Mouse (Mus musculus) neural tube, embryonic 14.5 days (tissue): ENCODE results near the gene Myo1h. TPM values are rescaled to one million over a fixed set of nuclear protein-coding genes. Genes with fewer than 3 reads are reported as not detected.
A peak's percentile ranks its signal among the peaks of the same experiment; 100 is the strongest.

Source experiments
- ATAC-seq: fragments of 200-750 bp; cut with Nextera tagmentation; 2 replicates; pipeline ENCODE4 v1.8.0; 2017; ENCODE audit warnings: low read depth, mild to moderate bottlenecking, moderate TSS enrichment, moderate library complexity
- H3K27ac ChIP-seq: fragments of 300-500 bp; sonication (generic); 2 replicates; pipeline ENCODE4 v1.5.1; 2014; ENCODE audit warnings: low read depth, mild to moderate bottlenecking, control low read depth, low read length, moderate library complexity, mixed read lengths
- H3K27me3 ChIP-seq: fragments of 300-500 bp; sonication (generic); 2 replicates; pipeline ENCODE4 v1.6.1; 2014; ENCODE audit warnings: low read length; ENCODE audit not compliant: control insufficient read depth, insufficient read depth
- H3K36me3 ChIP-seq: fragments of 300-500 bp; sonication (generic); 2 replicates; pipeline ENCODE4 v1.6.1; 2014; ENCODE audit warnings: low read length, mixed read lengths; ENCODE audit not compliant: control insufficient read depth, insufficient read depth
- H3K4me1 ChIP-seq: fragments of 300-500 bp; sonication (generic); 2 replicates; pipeline ENCODE4 v1.6.1; 2014; ENCODE audit warnings: low read length; ENCODE audit not compliant: control insufficient read depth, insufficient read depth
- H3K4me2 ChIP-seq: fragments of 300-500 bp; sonication (generic); 2 replicates; pipeline ENCODE4 v1.6.1; 2014; ENCODE audit warnings: mild to moderate bottlenecking, low read depth, low read length, control low read depth
- H3K4me3 ChIP-seq: fragments of 300-500 bp; sonication (generic); 2 replicates; pipeline ENCODE4 v1.5.1; 2014; ENCODE audit warnings: low read depth, low read length, control low read depth, mixed read lengths
- H3K9ac ChIP-seq: fragments of 300-500 bp; sonication (generic); replicated peaks from 2 replicates; pipeline ENCODE4 v1.6.1; 2014; ENCODE audit warnings: low read depth, mild to moderate bottlenecking, control low read depth, low read length, mixed read lengths
- H3K9me3 ChIP-seq: fragments of 300-500 bp; sonication (generic); 2 replicates; pipeline ENCODE4 v1.6.1; 2016; ENCODE audit warnings: low read length; ENCODE audit not compliant: control insufficient read depth
- WGBS: fragments of 180-500 bp; shearing (Covaris S2); extraction: QIAGEN DNeasy Blood & Tissue Kit; methylation state at CpG from one replicate; pipeline ENCODE4 v1.1.7; 2014; 5-methylcytosine and 5-hydroxymethylcytosine counted together
- polyA plus RNA-seq: library from polyadenylated mRNA; unstranded; fragments of >200 nt; fragmentation: Nextera tagmentation; extraction: Ambion mirVana; gene quantifications from 2 replicates; pipeline ENCODE4 v1.2.1, GENCODE M21; 2014

Myo1h gene
- polyA plus RNA-seq, 1 experiment from 2014 or later = 0.75 TPM

GRCm38 (mm10) chr5:114343612-114344011 lies 54.6 kb downstream of the Myo1h start:
- 86% methylated on average over 7 of the region's 7 CpGs for WGBS
- no peak overlapping the region for H3K4me2 ChIP-seq
- no peaks in the 10 kb centered on the region for H3K4me1 ChIP-seq
- ATAC-seq = no peak
- no peaks in the 10 kb centered on the region for H3K27me3 ChIP-seq
- H3K36me3 ChIP-seq = no peaks in the 10 kb centered on the region
- no peak overlapping the region for H3K4me3 ChIP-seq
- H3K9me3 ChIP-seq = no peaks in the 10 kb centered on the region
- no peak overlapping the region for H3K9ac ChIP-seq
- no peak overlapping the region for H3K27ac ChIP-seq

DNA sequence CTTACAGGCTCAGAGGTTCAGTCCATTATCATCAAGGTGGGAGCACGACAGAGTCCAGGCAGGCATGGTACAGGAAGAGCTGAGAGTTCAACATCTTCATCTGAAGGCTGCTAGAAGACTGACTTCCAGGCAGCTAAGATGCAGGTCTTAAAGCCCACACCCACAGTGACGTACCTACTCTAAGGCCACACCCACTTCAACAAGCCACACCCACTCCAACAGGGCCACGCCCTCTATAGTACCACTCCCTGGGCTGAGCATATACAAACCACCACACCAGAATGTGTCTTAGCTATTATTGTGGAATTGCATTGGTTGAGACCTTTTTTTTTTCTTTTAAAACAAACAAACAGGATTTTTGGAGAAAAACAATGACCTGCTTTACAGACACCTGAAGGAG lies 56.6 kb downstream of the Myo1h start:
- Histone ChIP-seq H3K4me1 (no peaks in the 10 kb centered on the region), H3K4me2 (no peak overlapping the region), H3K27me3 (no peaks in the 10 kb centered on the region), H3K9me3 (no peaks in the 10 kb centered on the region), H3K36me3 (no peaks in the 10 kb centered on the region), H3K9ac (no peak overlapping the region), H3K27ac (no peak overlapping the region), H3K4me3 (no peak overlapping the region)
- 64% methylated on average over 3 of the region's 3 CpGs for WGBS
- no peak for ATAC-seq

- no peaks in the 10 kb centered on the region for H3K27me3 ChIP-seq
- H3K36me3 ChIP-seq = no peaks in the 10 kb centered on the region
- H3K27ac ChIP-seq = no peak overlapping the region
- ATAC-seq = no peak
- no peak overlapping the region for H3K4me3 ChIP-seq
- H3K4me2 ChIP-seq = no peak overlapping the region
- no peak overlapping the region for H3K9ac ChIP-seq
- no peaks in the 10 kb centered on the region for H3K9me3 ChIP-seq
- H3K4me1 ChIP-seq = no peaks in the 10 kb centered on the region
- WGBS = 82% methylated on average over 10 of the region's 10 CpGs
Observed at GRCm38 (mm10) chr5:114347005-114347404, 58.0 kb downstream of the Myo1h start.

- H3K36me3 ChIP-seq = no peaks in the 10 kb centered on the region
- no peak for ATAC-seq
- no peaks in the 10 kb centered on the region for H3K4me1 ChIP-seq
- 66% methylated on average over 10 of the region's 10 CpGs for WGBS
- H3K27ac ChIP-seq = no peak overlapping the region
- H3K9me3 ChIP-seq = no peaks in the 10 kb centered on the region
- H3K4me3 ChIP-seq = no peak overlapping the region
- H3K27me3 ChIP-seq = no peaks in the 10 kb centered on the region
- H3K9ac ChIP-seq = no peak overlapping the region
- no peak overlapping the region for H3K4me2 ChIP-seq
Observed at GRCm38 (mm10) chr5:114351490-114351889, 62.5 kb downstream of the Myo1h start.

DNA sequence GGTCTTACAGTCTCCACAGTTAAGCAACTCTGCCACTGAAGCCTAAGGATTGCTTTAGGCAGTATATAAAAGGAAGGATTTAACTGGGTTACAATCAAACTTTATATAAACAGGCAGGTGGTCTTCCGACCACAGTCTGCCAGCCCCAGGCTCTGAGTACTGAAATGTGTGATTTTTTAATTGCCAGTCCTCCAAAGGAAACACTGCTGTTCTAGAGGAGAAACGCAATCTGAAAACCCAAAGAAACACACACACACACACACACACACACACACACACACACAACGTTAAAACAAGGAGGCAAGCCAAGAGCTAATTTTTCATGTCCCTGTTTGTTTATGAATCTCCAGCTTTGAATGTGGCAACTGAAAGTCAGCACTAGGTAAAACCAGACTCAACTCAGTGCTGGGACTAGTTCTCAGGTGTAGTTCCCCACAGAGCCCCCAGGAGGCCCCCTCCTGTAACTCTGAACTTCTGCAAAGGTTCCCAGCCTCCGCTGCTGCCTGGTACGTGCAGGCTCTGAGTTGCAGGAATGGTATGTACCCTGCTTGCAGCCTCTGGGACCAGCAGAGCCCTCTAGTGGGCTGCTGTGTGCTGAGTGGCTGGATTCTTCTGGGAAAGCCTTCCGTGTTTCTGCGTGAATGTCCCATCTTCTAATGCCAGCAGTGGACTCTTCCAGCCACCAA lies 67.4 kb downstream of the Myo1h start:
- H3K36me3 ChIP-seq = peaks cover 5% of the 10 kb centered on the region; the same call in 1 of the 2 replicates

DNA sequence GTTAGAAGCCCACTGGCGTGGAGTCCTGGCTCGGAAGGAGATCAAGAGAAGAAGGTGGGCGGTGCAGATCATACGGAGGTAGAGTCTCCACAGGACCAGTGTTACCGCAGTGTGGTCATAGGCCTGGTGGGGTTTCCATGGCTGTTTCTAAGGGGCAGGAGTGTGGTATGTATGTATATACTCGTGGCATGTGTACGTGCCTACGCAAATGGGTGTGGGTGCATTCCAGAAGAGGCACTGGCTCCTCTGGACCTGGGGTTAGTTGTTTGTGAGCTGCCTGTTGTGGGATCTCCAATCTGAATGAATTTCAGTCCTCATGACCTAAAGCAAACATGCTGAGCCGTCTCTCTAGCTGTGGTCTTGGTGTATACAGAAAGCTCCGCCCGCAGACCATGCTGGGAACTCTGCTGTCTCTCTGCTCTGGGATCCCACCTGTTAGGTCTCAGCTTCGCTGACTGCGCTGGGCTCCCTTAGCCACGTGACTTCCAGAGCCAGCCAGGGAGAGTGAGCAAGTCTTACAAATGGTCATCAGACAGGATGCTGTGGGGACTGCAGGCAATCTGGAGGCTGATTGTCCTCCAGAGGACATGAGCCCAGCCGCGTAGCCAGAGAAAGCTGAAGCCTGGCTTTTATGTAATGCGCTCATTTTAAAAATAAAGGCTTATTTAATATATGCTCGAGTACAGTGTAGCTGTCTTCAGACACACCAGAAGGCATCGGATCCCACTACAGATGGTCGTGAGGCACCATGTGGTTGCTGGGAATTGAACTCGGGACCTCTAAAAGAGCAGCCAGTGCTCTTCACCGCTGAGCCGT lies 68.2 kb downstream of the Myo1h start:
- ATAC-seq = peak; percentile 34; the same call in 1 of the 2 replicates
- H3K4me1 ChIP-seq = no peaks in the 10 kb centered on the region
- WGBS = 55% methylated on average over 23 of the region's 23 CpGs
- no peaks in the 10 kb centered on the region for H3K27me3 ChIP-seq
- H3K4me3 ChIP-seq = no peak overlapping the region
- no peaks in the 10 kb centered on the region for H3K9me3 ChIP-seq
- no peak overlapping the region for H3K9ac ChIP-seq
- H3K4me2 ChIP-seq = no peak overlapping the region
- H3K27ac ChIP-seq = no peak overlapping the region
- H3K36me3 ChIP-seq = peaks cover 11% of the 10 kb centered on the region; the same call in 1 of the 2 replicates

More for the DNA sequence above, 67.4 kb downstream of the Myo1h start:
- H3K4me2 ChIP-seq = no peak overlapping the region
- no peak overlapping the region for H3K4me3 ChIP-seq
- peak; percentile 41; the same call in 1 of the 2 replicates for ATAC-seq
- no peaks in the 10 kb centered on the region for H3K4me1 ChIP-seq
- no peaks in the 10 kb centered on the region for H3K9me3 ChIP-seq
- no peaks in the 10 kb centered on the region for H3K27me3 ChIP-seq
- no peak overlapping the region for H3K27ac ChIP-seq
- WGBS = 27% methylated on average over 7 of the region's 7 CpGs
- no peak overlapping the region for H3K9ac ChIP-seq

GRCm38 (mm10) chr5:114358833-114359232 lies 69.9 kb downstream of the Myo1h start:
- 70% methylated on average over 10 of the region's 10 CpGs for WGBS
- H3K27ac ChIP-seq = no peak overlapping the region

GRCm38 (mm10) chr5:114359586-114359985 lies 70.6 kb downstream of the Myo1h start:
- Histone ChIP-seq H3K4me1 (no peaks in the 10 kb centered on the region), H3K9me3 (no peaks in the 10 kb centered on the region), H3K4me3 (no peak overlapping the region), H3K36me3 (peaks cover 26% of the 10 kb centered on the region), H3K9ac (no peak overlapping the region), H3K4me2 (no peak overlapping the region), H3K27me3 (no peaks in the 10 kb centered on the region), H3K27ac (no peak overlapping the region)
- WGBS = 70% methylated on average over 8 of the region's 8 CpGs
- no peak for ATAC-seq

More at GRCm38 (mm10) chr5:114358833-114359232, 69.9 kb downstream of the Myo1h start:
- H3K4me2 ChIP-seq = no peak overlapping the region
- no peaks in the 10 kb centered on the region for H3K9me3 ChIP-seq
- no peak for ATAC-seq
- no peak overlapping the region for H3K4me3 ChIP-seq
- peaks cover 25% of the 10 kb centered on the region for H3K36me3 ChIP-seq
- H3K4me1 ChIP-seq = no peaks in the 10 kb centered on the region
- H3K9ac ChIP-seq = no peak overlapping the region
- H3K27me3 ChIP-seq = no peaks in the 10 kb centered on the region

DNA sequence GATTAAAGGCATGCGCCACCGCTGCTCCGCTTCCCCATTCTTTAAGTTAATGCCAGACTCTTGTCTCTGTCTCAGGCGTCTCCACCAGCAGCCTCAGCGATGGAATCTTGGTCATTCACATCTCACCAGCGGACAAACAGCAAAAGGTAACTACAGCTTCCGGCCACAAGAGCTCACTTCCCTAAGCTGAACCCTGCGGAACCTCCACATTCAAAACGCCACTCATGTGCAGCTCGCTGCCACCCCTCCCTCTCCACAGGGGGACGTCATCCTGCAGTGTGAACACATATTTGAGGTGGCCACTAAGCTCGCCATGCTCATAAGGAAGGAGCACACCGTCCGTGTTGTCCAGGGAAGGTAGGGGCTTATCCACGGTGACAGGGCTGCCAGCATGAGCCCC lies 72.0 kb downstream of the Myo1h start:
- Histone ChIP-seq H3K36me3 (peaks cover 40% of the 10 kb centered on the region), H3K4me2 (no peak overlapping the region), H3K4me1 (no peaks in the 10 kb centered on the region), H3K27ac (no peak overlapping the region), H3K4me3 (no peak overlapping the region), H3K9ac (no peak overlapping the region), H3K9me3 (no peaks in the 10 kb centered on the region), H3K27me3 (no peaks in the 10 kb centered on the region)
- no peak for ATAC-seq
- 90% methylated on average over 15 of the region's 15 CpGs for WGBS
